Mouse (Mus musculus): ENCODE measurements around the gene D830030K20Rik. TPM values are rescaled to one million over a fixed set of nuclear protein-coding genes. Genes with fewer than 3 reads are reported as not detected.
"Not testable (repeated sequence)": the region's sequence is repeated elsewhere in the genome, so short reads cannot be mapped to it uniquely, and the experiment has no call there.

D830030K20Rik gene
- 43.6 TPM in 2 replicates for polyA plus RNA-seq (2014; fragmentation: Nextera tagmentation; extraction: Ambion mirVana)

DNA sequence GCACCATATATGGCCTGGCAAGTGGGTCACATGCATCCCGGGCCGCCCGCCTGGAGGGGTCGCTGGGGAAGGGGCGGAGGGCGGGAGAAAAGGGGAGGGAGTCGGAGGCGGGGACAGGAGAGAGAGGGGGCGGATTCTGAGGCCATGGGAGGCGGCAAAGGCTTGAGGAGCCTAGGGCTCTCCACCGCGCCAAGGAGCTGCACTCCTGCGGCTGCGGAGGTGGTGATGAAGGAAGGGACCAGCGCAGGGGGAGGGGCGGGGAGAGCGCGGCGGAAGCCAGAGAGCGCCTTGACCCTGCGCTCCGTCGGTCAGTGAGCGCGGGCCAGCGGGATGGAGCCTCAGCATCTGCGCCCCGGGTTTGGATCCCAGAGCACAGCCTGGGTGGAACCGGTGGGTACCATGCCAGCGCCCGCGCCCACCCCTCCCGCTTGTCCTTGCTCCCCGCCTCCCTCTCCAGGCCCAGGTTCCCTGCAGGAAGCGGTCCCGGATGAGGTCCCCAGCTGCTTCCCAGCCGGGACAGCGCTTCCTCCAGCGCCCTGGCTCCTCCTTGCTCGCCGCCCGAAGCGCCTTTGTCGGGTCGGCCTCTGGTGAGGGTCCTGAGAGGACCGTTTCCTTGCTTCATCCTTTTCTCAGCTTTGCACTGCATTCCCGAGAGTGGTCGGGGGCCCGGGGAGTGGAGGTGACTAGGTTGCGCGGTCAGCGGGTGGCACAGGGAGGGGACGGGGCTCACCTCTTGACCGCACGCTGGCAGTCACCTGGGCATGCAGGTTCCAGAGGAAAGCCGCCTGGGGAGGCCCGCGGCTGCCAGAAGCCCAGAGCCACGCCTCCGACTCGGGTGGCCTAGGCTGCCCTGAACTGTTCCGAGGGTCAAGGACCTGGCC, at the start of gene D830030K20Rik:
D830030K20Rik (plus strand) TSS at position 217 of the 881 bp plus-strand sequence.
- not testable (repeated sequence) for H3K9me3 ChIP-seq (replicated peaks; ENCODE audit: control insufficient read depth, low read length)

DNA sequence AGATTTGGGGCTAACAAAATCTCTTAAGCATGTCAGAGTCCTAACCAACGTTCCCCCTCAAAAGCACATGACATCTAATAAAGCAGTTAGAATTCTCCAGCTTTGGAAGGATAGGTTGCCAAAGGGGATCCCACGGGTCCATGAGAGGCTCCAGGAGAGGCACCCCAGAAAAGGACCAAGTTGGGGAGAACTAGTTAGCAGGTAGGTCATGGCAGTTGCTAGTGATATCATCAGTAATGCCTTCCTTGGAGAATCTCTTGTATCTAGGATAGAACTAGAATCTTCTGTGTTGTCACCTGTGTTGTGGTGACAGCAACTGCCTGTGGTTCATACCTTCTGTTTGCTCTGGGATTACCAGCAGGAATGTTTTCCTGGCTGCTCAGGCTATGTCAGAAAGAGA, 20.3 kb upstream of the D830030K20Rik start, which contains the start of gene Gm5795:
Gm5795 (plus strand) TSS at position 301 of the 400 bp plus-strand sequence.
- H3K9ac ChIP-seq (ENCODE audit: low read depth, low read length); ATAC-seq (replicated peaks; ENCODE audit: insufficient number of reproducible peaks, low FRiP score, low TSS enrichment); H3K27ac ChIP-seq (ENCODE audit: low read depth, low read length); H3K27me3 ChIP-seq (ENCODE audit: control insufficient read depth, insufficient read depth, low read length); H3K4me1 ChIP-seq (ENCODE audit: control insufficient read depth, insufficient read depth, low read length); H3K4me3 ChIP-seq (ENCODE audit: low read depth, low read length); H3K36me3 ChIP-seq (ENCODE audit: control insufficient read depth, insufficient read depth, low read length); H3K4me2 ChIP-seq; H3K9me3 ChIP-seq (replicated peaks; ENCODE audit: control insufficient read depth, low read length): not testable (repeated sequence)
- WGBS (ENCODE audit: insufficient replicate concordance): no CpG with 5 or more reads among the region's 2 CpGs

More for the DNA sequence above, at the start of gene D830030K20Rik:
- not testable (repeated sequence) for H3K27me3 ChIP-seq (ENCODE audit: control insufficient read depth, insufficient read depth, low read length); ATAC-seq (replicated peaks; ENCODE audit: insufficient number of reproducible peaks, low FRiP score, low TSS enrichment); H3K36me3 ChIP-seq (ENCODE audit: control insufficient read depth, insufficient read depth, low read length); H3K4me1 ChIP-seq (ENCODE audit: control insufficient read depth, insufficient read depth, low read length); H3K27ac ChIP-seq (ENCODE audit: low read depth, low read length)
- peak within 1 kb of the TSS; percentile 70 for H3K4me2 ChIP-seq
- peak within 1 kb of the TSS; percentile 36; the same call in 1 of the 2 replicates for H3K9ac ChIP-seq (ENCODE audit: low read depth, low read length)
- under 1% methylated on average over 19 of the region's 62 CpGs for whole genome bisulfite sequencing (ENCODE audit: insufficient replicate concordance)
- H3K4me3 ChIP-seq (ENCODE audit: low read depth, low read length): peak within 1 kb of the TSS; percentile 50

DNA sequence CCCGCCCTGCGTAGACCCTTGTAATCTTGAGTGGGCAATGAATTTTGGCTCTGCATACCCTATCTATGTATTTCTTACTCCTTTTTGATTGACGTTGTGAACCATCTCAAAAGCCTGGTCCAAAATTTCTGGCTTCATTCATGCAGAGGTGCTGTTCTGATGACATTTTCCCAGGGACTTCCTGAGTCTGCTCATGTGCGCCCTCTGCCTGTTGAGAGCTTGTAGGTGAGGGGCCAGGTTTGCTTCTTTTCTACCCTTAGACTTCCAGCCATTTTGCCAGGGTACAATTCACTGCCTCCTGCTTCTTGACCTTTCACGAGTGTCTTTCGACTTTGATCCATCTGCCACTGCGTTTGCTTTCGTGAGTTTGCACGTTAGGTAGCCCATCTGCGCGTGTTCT, 1.1 kb downstream of the D830030K20Rik start:
- H3K27ac ChIP-seq (ENCODE audit: low read depth, low read length); H3K9ac ChIP-seq (ENCODE audit: low read depth, low read length); H3K27me3 ChIP-seq (ENCODE audit: control insufficient read depth, insufficient read depth, low read length); H3K4me1 ChIP-seq (ENCODE audit: control insufficient read depth, insufficient read depth, low read length); H3K36me3 ChIP-seq (ENCODE audit: control insufficient read depth, insufficient read depth, low read length); H3K9me3 ChIP-seq (replicated peaks; ENCODE audit: control insufficient read depth, low read length); H3K4me3 ChIP-seq (ENCODE audit: low read depth, low read length); H3K4me2 ChIP-seq; ATAC-seq (replicated peaks; ENCODE audit: insufficient number of reproducible peaks, low FRiP score, low TSS enrichment): not testable (repeated sequence)
- 15% methylated on average over 7 of the region's 11 CpGs for WGBS (ENCODE audit: insufficient replicate concordance)

DNA sequence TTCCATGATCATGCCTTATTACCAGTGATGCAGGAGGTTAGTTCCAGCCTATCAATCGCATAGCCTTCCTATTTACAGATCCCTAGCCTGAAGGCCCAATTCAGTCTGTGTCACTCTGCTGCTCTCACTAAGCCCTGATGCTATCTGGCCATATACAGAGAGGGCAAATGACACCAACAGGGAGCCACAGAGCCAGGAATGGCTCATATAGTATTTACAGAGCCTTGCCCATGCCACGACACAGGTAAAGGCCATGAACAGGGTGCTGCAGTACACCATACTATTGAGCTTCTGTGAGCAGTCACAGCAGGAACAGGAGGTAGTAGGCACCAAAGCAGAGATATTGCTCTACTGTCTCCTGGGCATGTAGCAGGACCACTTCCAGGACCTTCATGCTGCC, 54.2 kb downstream of the D830030K20Rik start:
- H3K27ac ChIP-seq (ENCODE audit: low read depth, low read length); H3K27me3 ChIP-seq (ENCODE audit: control insufficient read depth, insufficient read depth, low read length); ATAC-seq (replicated peaks; ENCODE audit: insufficient number of reproducible peaks, low FRiP score, low TSS enrichment); H3K9ac ChIP-seq (ENCODE audit: low read depth, low read length); H3K4me1 ChIP-seq (ENCODE audit: control insufficient read depth, insufficient read depth, low read length); H3K36me3 ChIP-seq (ENCODE audit: control insufficient read depth, insufficient read depth, low read length); H3K4me2 ChIP-seq; H3K4me3 ChIP-seq (ENCODE audit: low read depth, low read length); H3K9me3 ChIP-seq (replicated peaks; ENCODE audit: control insufficient read depth, low read length): not testable (repeated sequence)
- WGBS (ENCODE audit: insufficient replicate concordance): 73% methylated on average over 2 of the region's 2 CpGs

Other genes starting within 250 kb of the D830030K20Rik start
- gene Gm2888, start 178.5 kb upstream of the D830030K20Rik start, polyA plus RNA-seq (2014; fragmentation: Nextera tagmentation; extraction: Ambion mirVana): not detected in 2 replicates
- 6.1 and 7.7 TPM in 2 replicates for gene Gm2897, start 159.2 kb upstream of the D830030K20Rik start, polyA plus RNA-seq (2014; fragmentation: Nextera tagmentation; extraction: Ambion mirVana)
- gene Gm10340, start 74.5 kb upstream of the D830030K20Rik start, polyA plus RNA-seq (2014; fragmentation: Nextera tagmentation; extraction: Ambion mirVana): not detected in 2 replicates
- gene Gm5795, start 20.2 kb upstream of the D830030K20Rik start, polyA plus RNA-seq (2014; fragmentation: Nextera tagmentation; extraction: Ambion mirVana): 0.26 and 0.49 TPM in 2 replicates
- gene Gm2956, start 124.1 kb downstream of the D830030K20Rik start, polyA plus RNA-seq (2014; fragmentation: Nextera tagmentation; extraction: Ambion mirVana): not detected in 2 replicates
- not detected in 2 replicates for gene Gm10413, start 186.6 kb downstream of the D830030K20Rik start, polyA plus RNA-seq (2014; fragmentation: Nextera tagmentation; extraction: Ambion mirVana)
- gene Gm10409, start 204.1 kb downstream of the D830030K20Rik start, polyA plus RNA-seq (2014; fragmentation: Nextera tagmentation; extraction: Ambion mirVana): 8.9 and 9.8 TPM in 2 replicates
- gene Gm3005, start 219.6 kb downstream of the D830030K20Rik start, polyA plus RNA-seq (2014; fragmentation: Nextera tagmentation; extraction: Ambion mirVana): 17.6 and 19.8 TPM in 2 replicates
- gene Gm10408, start 240.9 kb downstream of the D830030K20Rik start, polyA plus RNA-seq (2014; fragmentation: Nextera tagmentation; extraction: Ambion mirVana): not detected in 2 replicates

All from heart, embryonic 11.5 days (tissue).